In the genomic region with DNA sequence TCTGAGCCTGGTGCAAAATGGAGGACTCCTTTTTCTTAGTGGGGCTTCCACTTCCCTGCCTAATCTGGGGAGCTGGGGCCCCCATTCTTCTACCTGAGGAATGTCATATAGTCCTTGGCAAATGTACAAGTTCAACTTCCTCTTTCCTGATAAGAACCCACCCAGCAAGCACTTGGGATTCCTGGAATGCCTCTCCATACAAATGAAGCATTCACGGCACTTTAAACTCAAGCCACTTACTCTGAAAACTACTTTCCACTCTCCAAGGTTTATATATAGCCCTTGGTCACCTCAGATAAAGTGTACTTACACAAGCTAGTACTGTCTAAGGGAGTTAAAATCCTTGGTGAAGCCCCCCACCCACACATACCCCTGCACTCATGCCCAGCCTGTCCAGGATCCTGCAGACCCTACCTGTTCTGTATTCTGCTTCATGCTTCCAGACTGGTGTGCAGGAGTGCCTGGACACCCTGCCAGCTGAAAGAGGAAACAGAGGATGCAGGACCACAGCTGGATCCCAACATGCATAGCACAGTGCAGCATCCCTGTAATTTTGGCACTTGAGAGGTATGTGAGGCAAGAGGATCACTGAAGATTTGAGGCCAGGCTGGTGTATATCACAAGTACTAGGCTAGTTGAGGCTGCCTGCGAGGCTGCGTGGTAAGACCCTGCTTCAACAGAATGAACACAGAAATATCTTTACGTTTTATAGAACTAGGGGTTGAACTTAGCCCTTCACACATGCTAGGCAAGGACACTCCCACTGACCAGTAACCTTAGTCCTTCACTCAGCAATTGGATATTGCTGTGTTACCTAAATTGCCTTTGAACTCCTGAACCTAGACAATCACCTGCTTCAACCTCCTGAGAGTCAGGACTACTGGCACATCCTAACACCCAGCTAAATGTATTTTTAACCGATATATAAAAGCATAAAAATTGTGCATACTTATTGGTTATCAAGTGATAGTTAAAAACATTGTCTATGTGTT, we compare ENCODE assay signal across 11 mouse cellular contexts. TPM values are rescaled to one million over a fixed set of nuclear protein-coding genes. Genes with fewer than 3 reads are reported as not detected.
DNase-seq lines count a peak whose midpoint lies in the region; ATAC-seq and TF ChIP-seq lines count a peak whose summit lies in the region.
"Had no signal": no experiment of that assay in that cellular context is flagged by ENCODE, and none has a peak within 500 bp of the region (broad histone marks: within the 10 kb centered on the region; RNA-seq: fewer than 3 reads in every experiment).

No protein-coding gene starts in this region.

- no peaks in the 10 kb centered on the region for H3K27me3 ChIP-seq in heart, embryonic 10.5 days (ENCODE audit: insufficient read depth, poor library complexity, severe bottlenecking)
- no peaks in the 10 kb centered on the region for H3K27me3 ChIP-seq in heart, embryonic 16.5 days (ENCODE audit: control insufficient read depth, insufficient read depth, low read length)
- H3K27me3 ChIP-seq in lung, postnatal 0 days (replicated peaks; ENCODE audit: insufficient read depth, low read length): no peaks in the 10 kb centered on the region
- no peaks in the 10 kb centered on the region for H3K27me3 ChIP-seq in midbrain, embryonic 15.5 days (replicated peaks)
- H3K27me3 ChIP-seq: embryonic facial prominence, embryonic 15.5 days had no signal

- 44% methylated on average over 5 of the region's 5 CpGs for WGBS in heart, embryonic 10.5 days
- 41% methylated on average over 5 of the region's 5 CpGs for WGBS in heart, embryonic 16.5 days
- 52% methylated on average over 5 of the region's 5 CpGs for WGBS in lung, postnatal 0 days
- WGBS in midbrain, embryonic 15.5 days: 86% methylated on average over 5 of the region's 5 CpGs

- no peak overlapping the region for H3K9ac ChIP-seq in heart, embryonic 16.5 days (ENCODE audit: low read length)
- H3K9ac ChIP-seq in lung, postnatal 0 days (replicated peaks; ENCODE audit: low read depth): no peak overlapping the region
- H3K9ac ChIP-seq in midbrain, embryonic 15.5 days: no peak overlapping the region
- H3K9ac ChIP-seq: embryonic facial prominence, embryonic 15.5 days; forebrain, postnatal 0 days had no signal

- no peak for TF ChIP-seq CTCF in lung, postnatal 0 days (IDR thresholded peaks at IDR 0.05)

- 0 out of 2 replicates have a peak overlapping the region, but pooled peaks have one; percentile 40 for H3K4me2 ChIP-seq in heart, embryonic 16.5 days (ENCODE audit: low read depth, low read length)
- H3K4me2 ChIP-seq in lung, postnatal 0 days (replicated peaks; ENCODE audit: low read depth, low read length): no peak overlapping the region
- no peak overlapping the region for H3K4me2 ChIP-seq in midbrain, embryonic 15.5 days
- H3K4me2 ChIP-seq: embryonic facial prominence, embryonic 15.5 days had no signal

- H3K27ac ChIP-seq in heart, embryonic 10.5 days: peak overlapping the region; percentile 79
- peak overlapping the region; percentile 88 for H3K27ac ChIP-seq in heart, embryonic 16.5 days (ENCODE audit: low read length)
- H3K27ac ChIP-seq in lung, postnatal 0 days (ENCODE audit: low read length): peak overlapping the region; percentile 47
- H3K27ac ChIP-seq in midbrain, embryonic 15.5 days: no peak overlapping the region
- H3K27ac ChIP-seq: embryonic facial prominence, embryonic 15.5 days had no signal

- 0 out of 2 replicates have a peak, but pooled peaks cover 6% of the 10 kb centered on the region for H3K4me1 ChIP-seq in heart, embryonic 10.5 days
- peaks cover 6% of the 10 kb centered on the region; the same call in 1 of the 2 replicates for H3K4me1 ChIP-seq in heart, embryonic 16.5 days (ENCODE audit: control insufficient read depth, insufficient read depth, low read length)
- no peaks in the 10 kb centered on the region for H3K4me1 ChIP-seq in lung, postnatal 0 days (ENCODE audit: insufficient read depth, low read depth, low read length)
- H3K4me1 ChIP-seq in midbrain, embryonic 15.5 days: no peaks in the 10 kb centered on the region
- H3K4me1 ChIP-seq: embryonic facial prominence, embryonic 15.5 days had no signal

- no peaks in the 10 kb centered on the region for H3K36me3 ChIP-seq in heart, embryonic 10.5 days
- no peaks in the 10 kb centered on the region for H3K36me3 ChIP-seq in heart, embryonic 16.5 days (ENCODE audit: control insufficient read depth, insufficient read depth)
- H3K36me3 ChIP-seq in lung, postnatal 0 days (ENCODE audit: insufficient read depth, low read length): no peaks in the 10 kb centered on the region
- H3K36me3 ChIP-seq in midbrain, embryonic 15.5 days (replicated peaks): no peaks in the 10 kb centered on the region
- H3K36me3 ChIP-seq: embryonic facial prominence, embryonic 15.5 days had no signal

- TF ChIP-seq EP300 in lung, postnatal 0 days (IDR thresholded peaks at IDR 0.05): peak; percentile 96

- H3K9me3 ChIP-seq in heart, embryonic 10.5 days: no peaks in the 10 kb centered on the region
- H3K9me3 ChIP-seq in heart, embryonic 16.5 days (replicated peaks; ENCODE audit: control insufficient read depth, low read length): no peaks in the 10 kb centered on the region
- no peaks in the 10 kb centered on the region for H3K9me3 ChIP-seq in lung, postnatal 0 days (ENCODE audit: low read length)
- H3K9me3 ChIP-seq in midbrain, embryonic 15.5 days: no peaks in the 10 kb centered on the region
- H3K9me3 ChIP-seq: embryonic facial prominence, embryonic 15.5 days had no signal

- no peak for DNase-seq in heart, embryonic 10.5 days (ENCODE audit: low spot score)
- DNase-seq in heart, adult 8-10 months (ENCODE audit: low spot score): no peak
- DNase-seq in ZHBTc4 (ENCODE audit: low read depth, low spot score): peak; percentile 49
- DNase-seq in lung, postnatal 0 days (ENCODE audit: low spot score): peak; percentile 86
- DNase-seq in urinary bladder, postnatal 25 days (ENCODE audit: low spot score): no peak
- DNase-seq: adrenal gland, adult 8-10 months; forebrain, postnatal 0 days had no signal

- H3K4me3 ChIP-seq in heart, embryonic 10.5 days: no peak overlapping the region
- no peak overlapping the region; the same call in 1 of the 2 replicates for H3K4me3 ChIP-seq in heart, embryonic 16.5 days (ENCODE audit: low read length)
- no peak overlapping the region for H3K4me3 ChIP-seq in lung, postnatal 0 days (ENCODE audit: low read depth, low read length)
- H3K4me3 ChIP-seq in midbrain, embryonic 15.5 days: no peak overlapping the region
- H3K4me3 ChIP-seq: embryonic facial prominence, embryonic 15.5 days had no signal

- peak; percentile 85 for ATAC-seq in heart, embryonic 16.5 days (replicated peaks; ENCODE audit: extremely low read depth, insufficient read depth, low FRiP score)
- ATAC-seq in lung, postnatal 0 days: peak; percentile 85
- ATAC-seq in cerebellum, adult (ENCODE audit: insufficient number of reproducible peaks, low FRiP score, low TSS enrichment): no peak
- ATAC-seq in midbrain, embryonic 15.5 days (replicated peaks): no peak
- ATAC-seq: forebrain, postnatal 0 days had no signal

RNA-seq across cellular contexts. Expression of gene Xiap, which starts 8.5 kb away (rescaled TPM):
- 8.8 and 10.5 TPM in 2 replicates for polyA plus RNA-seq in heart, embryonic 10.5 days (2016; fragmentation: Nextera tagmentation; extraction: Ambion mirVana)
- 10 to 100 TPM; 25.8 to 27.2 (median 25.9) TPM for total RNA-seq in heart, adult 8-10 months (2022)
- 9.7 and 10.1 TPM in 2 replicates for polyA plus RNA-seq in heart, embryonic 16.5 days (2015; fragmentation: Nextera tagmentation; extraction: Ambion mirVana)
- 15.4 and 18.7 TPM in 2 replicates for polyA plus RNA-seq in lung, postnatal 0 days (2015; fragmentation: Nextera tagmentation; extraction: Ambion mirVana)
- 10.5 and 11.6 TPM in 2 replicates for polyA plus RNA-seq in midbrain, embryonic 15.5 days (2015; fragmentation: Nextera tagmentation; extraction: Ambion mirVana)

Comparison
In these comparisons a context has a peak if more than half of its experiments do, and no peak if none do; other contexts are left out.
1. DNase-seq: peak in ZHBTc4 (single experiment) and lung, postnatal 0 days (single experiment); none in heart, embryonic 10.5 days (single experiment), heart, adult 8-10 months (single experiment) and urinary bladder, postnatal 25 days (single experiment).
2. ATAC-seq: peak in heart, embryonic 16.5 days (single experiment) and lung, postnatal 0 days (single experiment); none in cerebellum, adult (single experiment) and midbrain, embryonic 15.5 days (single experiment).